Mouse (Mus musculus): ENCODE measurements at regions not wholly inside any gene's neighbourhood (a gene's known extent, or its start where the extent isn't known, plus 50 kb on each side); places are given as distances from the start of the nearest gene placed in this dataset.

GRCm38 (mm10) chr1:95397188-95397587, 83.8 kb downstream of the Fam174a start:
- TF ChIP-seq CTCF (IDR thresholded peaks at IDR 0.05; ENCODE audit: low read depth, low read length) (no peak), POLR2A (IDR thresholded peaks at IDR 0.05; ENCODE audit: extremely low read depth, insufficient read depth, low read length) (no peak)
